Mouse (Mus musculus) heart, postnatal 0 days (tissue): ENCODE measurements at regions not wholly inside any gene's neighbourhood (a gene's known extent, or its start where the extent isn't known, plus 50 kb on each side); places are given as distances from the start of the nearest gene placed in this dataset.

ENCODE experiments used
- ATAC-seq: fragments of 200-750 bp; cut with Nextera tagmentation; 2 replicates; pipeline ENCODE4 v1.8.0; 2017; ENCODE audit warnings: low read depth, moderate number of reproducible peaks, moderate library complexity; ENCODE audit not compliant: insufficient read depth
- DNase-seq: peaks from one replicate; pipeline ENCODE4 v3.0.0-alpha.2; 2016; ENCODE audit warnings: low spot score
- H3K27ac ChIP-seq: fragments of 300-500 bp; sonication (generic); 2 replicates; pipeline ENCODE4 v1.5.1; 2014; ENCODE audit warnings: low read depth, mild to moderate bottlenecking
- H3K27me3 ChIP-seq: fragments of 300-500 bp; sonication (generic); 2 replicates; pipeline ENCODE4 v1.6.1; 2014; ENCODE audit warnings: low read length, mixed read lengths; ENCODE audit not compliant: control insufficient read depth, insufficient read depth
- H3K36me3 ChIP-seq: fragments of 300-500 bp; sonication (generic); replicated peaks from 2 replicates; pipeline ENCODE4 v1.6.1; 2014; ENCODE audit warnings: low read length, mixed read lengths; ENCODE audit not compliant: control insufficient read depth, insufficient read depth
- H3K4me1 ChIP-seq: fragments of 300-500 bp; sonication (generic); 2 replicates; pipeline ENCODE4 v1.6.1; 2014; ENCODE audit warnings: antibody characterized with exemption; ENCODE audit not compliant: control insufficient read depth, insufficient read depth
- H3K4me2 ChIP-seq: fragments of 300-500 bp; sonication (generic); 2 replicates; pipeline ENCODE4 v1.6.1; 2014; ENCODE audit warnings: low read depth, mild to moderate bottlenecking, low read length, moderate library complexity
- H3K4me3 ChIP-seq: fragments of 300-500 bp; sonication (generic); 2 replicates; pipeline ENCODE4 v1.5.1; 2014; ENCODE audit warnings: low read depth, low read length
- H3K9ac ChIP-seq: fragments of 300-500 bp; sonication (generic); replicated peaks from 2 replicates; pipeline ENCODE4 v1.6.1; 2014; ENCODE audit warnings: low read depth, low read length, mixed read lengths
- H3K9me3 ChIP-seq: fragments of 300-500 bp; sonication (generic); replicated peaks from 2 replicates; pipeline ENCODE4 v1.6.1; 2016; ENCODE audit warnings: low read length; ENCODE audit not compliant: control insufficient read depth
- CTCF ChIP-seq: IDR thresholded peaks from 2 replicates; pipeline ENCODE4 v1.5.1; 2016; ENCODE audit warnings: antibody characterized with exemption, control low read depth, low read depth
- EP300 ChIP-seq: IDR thresholded peaks from 2 replicates; pipeline ENCODE4 v1.6.1; 2016; ENCODE audit warnings: antibody characterized with exemption, low read depth
- WGBS: fragments of 180-500 bp; shearing (Covaris S2); extraction: QIAGEN DNeasy Blood & Tissue Kit; methylation state at CpG from one replicate; pipeline ENCODE4 v1.1.7; 2014; 5-methylcytosine and 5-hydroxymethylcytosine counted together

DNA sequence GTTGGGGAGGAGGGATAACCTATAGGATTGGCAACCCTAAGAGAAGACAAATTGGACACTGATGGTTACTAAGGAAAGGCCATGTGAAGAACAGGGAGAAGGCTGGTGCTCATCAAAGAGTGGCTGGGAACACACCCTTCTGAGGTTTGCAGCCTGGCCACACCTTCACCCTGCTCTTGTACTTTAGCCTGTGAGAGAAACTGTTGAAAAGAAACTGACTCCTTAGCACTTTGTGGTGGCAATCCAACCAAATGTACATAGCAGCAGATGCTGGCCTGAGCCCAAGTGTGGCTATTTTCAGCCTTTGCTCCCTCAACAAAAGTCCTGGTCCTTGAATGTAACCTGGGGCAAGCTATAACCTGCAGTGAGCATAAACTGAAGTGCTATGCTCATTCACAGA, 253.2 kb upstream of the Thrb start:
- Histone ChIP-seq H3K4me3 (no peak overlapping the region), H3K27me3 (no peaks in the 10 kb centered on the region), H3K9ac (no peak overlapping the region), H3K4me1 (no peaks in the 10 kb centered on the region; the same call in 1 of the 2 replicates), H3K27ac (no peak overlapping the region), H3K36me3 (no peaks in the 10 kb centered on the region), H3K9me3 (no peaks in the 10 kb centered on the region), H3K4me2 (no peak overlapping the region)
- no peak for ATAC-seq
- TF ChIP-seq EP300 (no peak), CTCF (no peak)
- DNase-seq = no peak

- Histone ChIP-seq H3K27me3 (no peaks in the 10 kb centered on the region), H3K4me3 (no peak overlapping the region), H3K9me3 (no peaks in the 10 kb centered on the region), H3K4me2 (no peak overlapping the region), H3K9ac (no peak overlapping the region), H3K36me3 (no peaks in the 10 kb centered on the region), H3K27ac (no peak overlapping the region), H3K4me1 (no peaks in the 10 kb centered on the region; the same call in 1 of the 2 replicates)
- DNase-seq (no peak), ATAC-seq (no peak)
- TF ChIP-seq CTCF = no peak
- no peak for TF ChIP-seq EP300
- 76% methylated on average over 5 of the region's 5 CpGs for WGBS
Observed at GRCm38 (mm10) chr14:17408343-17408742, 251.7 kb upstream of the Thrb start.

DNA sequence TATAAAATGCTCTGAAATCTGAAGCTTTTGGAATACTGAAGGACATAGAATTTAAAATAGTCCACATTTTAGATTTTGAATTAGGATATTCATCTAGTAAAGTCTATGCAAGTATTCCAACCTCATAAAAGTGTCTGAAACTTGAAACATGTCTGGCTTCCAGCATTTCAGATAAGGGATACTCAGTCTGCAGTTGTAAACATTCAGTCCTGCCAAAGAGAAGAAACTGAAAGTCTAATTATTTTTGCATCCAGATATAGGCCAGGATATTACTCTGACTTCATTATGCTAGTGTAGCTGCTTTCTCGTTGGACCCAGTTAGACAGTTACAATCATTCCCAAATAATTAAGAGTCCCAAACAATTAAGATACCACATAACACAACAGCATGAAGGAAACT, 251.2 kb upstream of the Thrb start:
- H3K27ac ChIP-seq = no peak overlapping the region
- 40% methylated on average over 1 of the region's 1 CpGs for WGBS
- TF ChIP-seq EP300 (no peak), CTCF (no peak)

GRCm38 (mm10) chr14:17409497-17409896, 250.6 kb upstream of the Thrb start:
- no peaks in the 10 kb centered on the region for H3K36me3 ChIP-seq
- H3K9me3 ChIP-seq = no peaks in the 10 kb centered on the region
- WGBS = 84% methylated on average over 6 of the region's 6 CpGs
- H3K4me2 ChIP-seq = no peak overlapping the region
- no peak overlapping the region for H3K27ac ChIP-seq
- no peak overlapping the region for H3K9ac ChIP-seq
- ATAC-seq (no peak), DNase-seq (no peak)
- no peaks in the 10 kb centered on the region for H3K27me3 ChIP-seq
- no peak for TF ChIP-seq CTCF
- no peak for TF ChIP-seq EP300
- H3K4me3 ChIP-seq = no peak overlapping the region
- no peaks in the 10 kb centered on the region; the same call in 1 of the 2 replicates for H3K4me1 ChIP-seq

More for the DNA sequence above, 251.2 kb upstream of the Thrb start:
- Histone ChIP-seq H3K9me3 (no peaks in the 10 kb centered on the region), H3K9ac (no peak overlapping the region), H3K4me1 (no peaks in the 10 kb centered on the region; the same call in 1 of the 2 replicates), H3K36me3 (no peaks in the 10 kb centered on the region), H3K4me2 (no peak overlapping the region), H3K4me3 (no peak overlapping the region), H3K27me3 (no peaks in the 10 kb centered on the region)
- DNase-seq (no peak), ATAC-seq (no peak)

DNA sequence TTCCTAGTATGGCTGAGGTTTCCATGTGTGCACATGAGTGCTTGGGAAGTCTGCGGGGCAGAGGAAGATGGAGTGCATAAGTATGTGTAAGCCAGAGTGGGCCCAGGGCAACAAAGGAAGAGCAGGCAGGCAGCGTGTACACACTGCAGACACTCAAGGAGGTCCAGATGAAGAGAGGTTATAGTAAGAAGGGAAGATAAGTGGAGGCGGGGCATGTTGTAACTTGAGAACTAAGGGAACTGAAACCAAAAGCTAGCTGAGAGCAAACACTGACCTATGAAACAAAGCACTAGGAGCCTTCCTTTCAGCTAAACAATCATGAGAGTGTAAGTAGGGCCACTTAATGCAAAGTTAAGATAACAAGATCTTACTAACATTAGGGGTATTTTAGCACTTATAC, 249.3 kb upstream of the Thrb start:
- H3K27ac ChIP-seq = no peak overlapping the region
- 32% methylated on average over 3 of the region's 3 CpGs for WGBS
- ATAC-seq (no peak), DNase-seq (no peak)
- H3K4me3 ChIP-seq = no peak overlapping the region
- H3K27me3 ChIP-seq = no peaks in the 10 kb centered on the region
- TF ChIP-seq CTCF (no peak), EP300 (no peak)
- H3K9me3 ChIP-seq = no peaks in the 10 kb centered on the region
- H3K4me2 ChIP-seq = no peak overlapping the region
- H3K9ac ChIP-seq = no peak overlapping the region
- H3K4me1 ChIP-seq = no peaks in the 10 kb centered on the region; the same call in 1 of the 2 replicates
- H3K36me3 ChIP-seq = no peaks in the 10 kb centered on the region

DNA sequence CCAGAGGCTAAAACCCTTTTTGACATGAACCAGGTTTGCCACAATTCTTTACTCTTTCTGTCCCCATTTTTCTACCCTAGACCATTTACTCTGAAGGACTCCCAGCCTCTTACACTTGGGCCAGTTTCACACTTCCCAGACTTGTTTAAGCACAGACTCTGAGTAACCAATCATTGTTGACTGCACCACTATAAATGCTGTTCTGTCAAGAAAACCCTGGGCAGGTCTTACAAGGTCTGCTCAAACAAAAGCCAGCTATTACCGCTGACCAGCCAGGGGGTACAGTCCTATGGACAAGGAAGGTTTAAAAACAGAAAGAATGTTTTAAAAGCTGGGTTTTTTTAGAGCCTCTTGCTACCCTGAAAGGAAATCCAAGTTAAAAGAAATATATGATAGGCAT, 248.8 kb upstream of the Thrb start:
- no peak overlapping the region for H3K9ac ChIP-seq
- H3K4me3 ChIP-seq = no peak overlapping the region
- H3K27me3 ChIP-seq = no peaks in the 10 kb centered on the region
- H3K9me3 ChIP-seq = no peaks in the 10 kb centered on the region
- H3K4me2 ChIP-seq = no peak overlapping the region
- H3K4me1 ChIP-seq = no peaks in the 10 kb centered on the region; the same call in 1 of the 2 replicates
- no peak for DNase-seq
- no peak for ATAC-seq
- WGBS = 62% methylated on average over 1 of the region's 1 CpGs
- H3K36me3 ChIP-seq = no peaks in the 10 kb centered on the region
- TF ChIP-seq EP300 (no peak), CTCF (no peak)
- H3K27ac ChIP-seq = no peak overlapping the region
